Mouse (Mus musculus) MEL (cell line): ENCODE measurements at regions not wholly inside any gene's neighbourhood (a gene's known extent, or its start where the extent isn't known, plus 50 kb on each side); places are given as distances from the start of the nearest gene placed in this dataset.
A peak's percentile ranks its signal among the peaks of the same experiment; 100 is the strongest.

Experiments used
- DNase-seq: peaks from one replicate; pipeline ENCODE4 v3.0.0; 2011; ENCODE audit warnings: low read depth, low spot score
- H3K27ac ChIP-seq: 2 replicates; pipeline ENCODE4 v1.5.1; 2012; ENCODE audit warnings: low read depth, mild to moderate bottlenecking, control low read depth, low read length, moderate library complexity; ENCODE audit not compliant: control insufficient read depth
- H3K27me3 ChIP-seq, 2 experiments: fragments of 150-350 bp in 1 of 2; sonication (generic) in 1 of 2; 2 replicates each; pipeline ENCODE4 v1.6.1; 2012; ENCODE audit warnings: low read length in 2 of 2, mild to moderate bottlenecking in 2 of 2, improper control_type of control experiment in 1 of 2, moderate library complexity in 1 of 2; ENCODE audit not compliant: insufficient read depth in 2 of 2, control insufficient read depth in 1 of 2
- H3K36me3 ChIP-seq, 2 experiments: 2 replicates each; pipeline ENCODE4 v1.6.1; 2012 to 2014; ENCODE audit warnings: low read length in 2 of 2, improper control_type of control experiment in 1 of 2, inconsistent platforms in 1 of 2, mild to moderate bottlenecking in 1 of 2; ENCODE audit not compliant: insufficient read depth in 2 of 2, control insufficient read depth in 1 of 2
- H3K4me1 ChIP-seq, 2 experiments: fragments of 150-350 bp in 1 of 2; sonication (generic) in 1 of 2; 2 replicates each; pipeline ENCODE4 v1.6.1; 2012; ENCODE audit warnings: low read length in 2 of 2, improper control_type of control experiment in 1 of 2, mild to moderate bottlenecking in 1 of 2; ENCODE audit not compliant: insufficient read depth in 2 of 2, control insufficient read depth in 1 of 2
- H3K4me3 ChIP-seq, 2 experiments: fragments of 150-350 bp in 1 of 2; sonication (generic) in 1 of 2; 2 replicates each; pipeline ENCODE4 v1.5.1; 2012; ENCODE audit warnings: low read depth in 2 of 2, low read length in 2 of 2, mild to moderate bottlenecking in 2 of 2, moderate library complexity in 2 of 2, control low read depth in 1 of 2, improper control_type of control experiment in 1 of 2; ENCODE audit not compliant: control insufficient read depth in 1 of 2, insufficient read depth in 1 of 2
- H3K79me2 ChIP-seq: 2 replicates; pipeline ENCODE4 v1.6.1; 2012; ENCODE audit warnings: mild to moderate bottlenecking, low read length, moderate library complexity; ENCODE audit not compliant: control insufficient read depth, poor library complexity, insufficient read depth
- H3K9ac ChIP-seq: 2 replicates; pipeline ENCODE4 v1.6.1; 2012; ENCODE audit warnings: low read depth, mild to moderate bottlenecking, control low read depth, low read length, moderate library complexity; ENCODE audit not compliant: control insufficient read depth, poor library complexity, severe bottlenecking
- H3K9me3 ChIP-seq: fragments of 150-350 bp; sonication (generic); replicated peaks from 2 replicates; pipeline ENCODE4 v1.6.1; 2012; ENCODE audit warnings: mild to moderate bottlenecking, low read length, improper control_type of control experiment, moderate library complexity; ENCODE audit not compliant: insufficient read depth
- BHLHE40 ChIP-seq: IDR thresholded peaks from 2 replicates; pipeline ENCODE4 v1.6.1; 2012; ENCODE audit warnings: low read depth, mild to moderate bottlenecking, inconsistent platforms, low read length, improper control_type of control experiment, borderline replicate concordance
- CHD1 ChIP-seq: IDR thresholded peaks from 2 replicates; pipeline ENCODE4 v1.6.1; 2012; ENCODE audit warnings: low read depth, mild to moderate bottlenecking, inconsistent platforms, low read length, improper control_type of control experiment
- CHD2 ChIP-seq: IDR thresholded peaks from 2 replicates; pipeline ENCODE4 v1.6.1; 2011; ENCODE audit warnings: low read length, improper control_type of control experiment
- CTCF ChIP-seq, 3 experiments: IDR thresholded peaks in 2 of 3; conservative IDR thresholded peaks in 1 of 3; 2 replicates each; pipeline ENCODE4 v1.5.1; 2011 to 2012; ENCODE audit warnings: low read length in 3 of 3, low read depth in 2 of 3, mild to moderate bottlenecking in 2 of 3, improper control_type of control experiment in 1 of 3, inconsistent platforms in 1 of 3, mixed read lengths in 1 of 3, moderate library complexity in 1 of 3; ENCODE audit not compliant: control insufficient read depth in 1 of 3, insufficient read depth in 1 of 3, poor library complexity in 1 of 3, severe bottlenecking in 1 of 3
- E2F4 ChIP-seq: IDR thresholded peaks from 2 replicates; pipeline ENCODE4 v1.6.1; 2011; ENCODE audit warnings: low read depth, low read length, improper control_type of control experiment, borderline replicate concordance
- ELF1 ChIP-seq: IDR thresholded peaks from 2 replicates; pipeline ENCODE4 v1.6.1; 2014; ENCODE audit warnings: low read depth, mild to moderate bottlenecking, inconsistent platforms, low read length, improper control_type of control experiment, moderate library complexity
- EP300 ChIP-seq, 2 experiments: IDR thresholded peaks; 2 replicates each; pipeline ENCODE4 v1.6.1; 2011; ENCODE audit warnings: improper control_type of control experiment in 2 of 2, low read length in 2 of 2, low read depth in 1 of 2, mild to moderate bottlenecking in 1 of 2
- GABPA ChIP-seq: IDR thresholded peaks from 2 replicates; pipeline ENCODE4 v1.6.1; 2012; ENCODE audit warnings: low read depth, mild to moderate bottlenecking, inconsistent platforms, low read length, improper control_type of control experiment, moderate library complexity
- GATA1 ChIP-seq: IDR thresholded peaks from 2 replicates; pipeline ENCODE4 v1.6.1; 2011; ENCODE audit warnings: low read depth, low read length, improper control_type of control experiment
- HCFC1 ChIP-seq: IDR thresholded peaks from 2 replicates; pipeline ENCODE4 v1.6.1; 2012; ENCODE audit warnings: low read depth, mild to moderate bottlenecking, inconsistent platforms, low read length, improper control_type of control experiment, moderate library complexity
- JUND ChIP-seq: IDR thresholded peaks from 2 replicates; pipeline ENCODE4 v1.6.1; 2011; ENCODE audit warnings: low read depth, mild to moderate bottlenecking, improper control_type of control experiment, low read length
- KAT2A ChIP-seq: conservative IDR thresholded peaks from 2 replicates; pipeline ENCODE4 v1.6.1; 2012; ENCODE audit warnings: low read depth, low read length, improper control_type of control experiment, inconsistent platforms
- MAFK ChIP-seq: IDR thresholded peaks from 2 replicates; pipeline ENCODE4 v1.6.1; 2011; ENCODE audit warnings: low read depth, mild to moderate bottlenecking, low read length, improper control_type of control experiment, borderline replicate concordance
- MAZ ChIP-seq: IDR thresholded peaks from 2 replicates; pipeline ENCODE4 v1.6.1; 2012; ENCODE audit warnings: low read depth, mild to moderate bottlenecking, inconsistent platforms, low read length, improper control_type of control experiment
- MYB ChIP-seq: IDR thresholded peaks from 2 replicates; pipeline ENCODE4 v1.6.1; 2011; ENCODE audit warnings: mild to moderate bottlenecking, low read depth, low read length, improper control_type of control experiment
- MYC ChIP-seq: IDR thresholded peaks from 2 replicates; pipeline ENCODE4 v1.6.1; 2011; ENCODE audit warnings: low read depth, mild to moderate bottlenecking, low read length, improper control_type of control experiment, moderate library complexity
- NELFE ChIP-seq: IDR thresholded peaks from 2 replicates; pipeline ENCODE4 v1.6.1; 2011; ENCODE audit warnings: low read depth, low read length, improper control_type of control experiment
- POLR2A ChIP-seq, 2 experiments: IDR thresholded peaks; 2 replicates each; pipeline ENCODE4 v1.6.1; 2011 to 2012; ENCODE audit warnings: low read length in 2 of 2, mild to moderate bottlenecking in 2 of 2, control low read depth in 1 of 2, improper control_type of control experiment in 1 of 2, low read depth in 1 of 2, moderate library complexity in 1 of 2; ENCODE audit not compliant: control insufficient read depth in 1 of 2, insufficient read depth in 1 of 2, poor library complexity in 1 of 2
- POLR2AphosphoS2 ChIP-seq: IDR thresholded peaks from 2 replicates; pipeline ENCODE4 v1.6.1; 2011; ENCODE audit warnings: low read length, improper control_type of control experiment
- POLR2AphosphoS5 ChIP-seq: IDR thresholded peaks from 2 replicates; pipeline ENCODE4 v1.6.1; 2012; ENCODE audit warnings: low read depth, borderline replicate concordance, mild to moderate bottlenecking, inconsistent platforms, low read length, moderate library complexity, mixed read lengths
- RAD21 ChIP-seq: IDR thresholded peaks from 2 replicates; pipeline ENCODE4 v1.6.1; 2011; ENCODE audit warnings: mild to moderate bottlenecking, low read depth, low read length, improper control_type of control experiment
- RCOR1 ChIP-seq: IDR thresholded peaks from 2 replicates; pipeline ENCODE4 v1.6.1; 2012; ENCODE audit warnings: low read depth, mild to moderate bottlenecking, inconsistent platforms, low read length, improper control_type of control experiment
- SIN3A ChIP-seq: IDR thresholded peaks from 2 replicates; pipeline ENCODE4 v1.6.1; 2012; ENCODE audit warnings: low read length, improper control_type of control experiment, inconsistent platforms
- SMC3 ChIP-seq: IDR thresholded peaks from 2 replicates; pipeline ENCODE4 v1.6.1; 2011; ENCODE audit warnings: low read depth, low read length, improper control_type of control experiment
- TAL1 ChIP-seq: IDR thresholded peaks from 2 replicates; pipeline ENCODE4 v1.6.1; 2012; ENCODE audit warnings: mild to moderate bottlenecking, inconsistent platforms, low read length, moderate library complexity, mixed read lengths
- TCF12 ChIP-seq: IDR thresholded peaks from 2 replicates; pipeline ENCODE4 v1.6.1; 2014; ENCODE audit warnings: low read depth, mild to moderate bottlenecking, inconsistent platforms, low read length, improper control_type of control experiment, moderate library complexity
- UBTF ChIP-seq: IDR thresholded peaks from 2 replicates; pipeline ENCODE4 v1.6.1; 2012; ENCODE audit warnings: low read depth, mild to moderate bottlenecking, inconsistent platforms, low read length, improper control_type of control experiment, moderate library complexity, borderline replicate concordance; ENCODE audit not compliant: insufficient read depth
- USF1 ChIP-seq: IDR thresholded peaks from 2 replicates; pipeline ENCODE4 v1.6.1; 2014; ENCODE audit warnings: low read depth, mild to moderate bottlenecking, inconsistent platforms, low read length, improper control_type of control experiment, moderate library complexity
- USF2 ChIP-seq, 2 experiments: IDR thresholded peaks; 2 replicates each; pipeline ENCODE4 v1.6.1; 2011 to 2012; ENCODE audit warnings: improper control_type of control experiment in 2 of 2, low read length in 2 of 2, borderline replicate concordance in 1 of 2, inconsistent platforms in 1 of 2, low read depth in 1 of 2, mild to moderate bottlenecking in 1 of 2; ENCODE audit not compliant: insufficient read depth in 1 of 2
- ZC3H11A ChIP-seq: IDR thresholded peaks from 2 replicates; pipeline ENCODE4 v1.6.1; 2012; ENCODE audit warnings: low read depth, mild to moderate bottlenecking, inconsistent platforms, low read length, improper control_type of control experiment
- ZKSCAN1 ChIP-seq: IDR thresholded peaks from 2 replicates; pipeline ENCODE4 v1.6.1; 2012; ENCODE audit warnings: low read depth, mild to moderate bottlenecking, inconsistent platforms, low read length, improper control_type of control experiment, moderate library complexity
- ZMIZ1 ChIP-seq: IDR thresholded peaks from 2 replicates; pipeline ENCODE4 v1.6.1; 2012; ENCODE audit warnings: low read depth, mild to moderate bottlenecking, inconsistent platforms, low read length, improper control_type of control experiment, moderate library complexity
- ZNF384 ChIP-seq: IDR thresholded peaks from 2 replicates; pipeline ENCODE4 v1.6.1; 2012; ENCODE audit warnings: low read depth, mild to moderate bottlenecking, inconsistent platforms, low read length, improper control_type of control experiment

GRCm38 (mm10) chr7:64012268-64012601 is 73.5 kb upstream of the Klf13 start (continued):
- TF ChIP-seq CTCF (IDR thresholded peaks at IDR 0.05 in 2 of 3, conservative IDR thresholded peaks at IDR 0.05 in 1 of 3; ENCODE audit: control insufficient read depth in 1 of 3, insufficient read depth in 1 of 3, low read depth in 2 of 3, low read length in 3 of 3, poor library complexity in 1 of 3, severe bottlenecking in 1 of 3) (no peak), UBTF (no peak), MYB (no peak), GABPA (no peak)
- TF ChIP-seq, all 39 proteins: peak for 9

- Histone ChIP-seq H3K36me3 (peaks cover 0 to 21% of the 10 kb centered on the region in 2 experiments; a peak in 2 of 4 replicates), H3K9ac (peak overlapping the region; percentile 81), H3K4me1 (peaks cover 23 to 36% of the 10 kb centered on the region in 2 experiments), H3K27me3 (no peaks in the 10 kb centered on the region), H3K9me3 (no peaks in the 10 kb centered on the region), H3K79me2 (no peaks in the 10 kb centered on the region; the same call in 1 of the 2 replicates), H3K27ac (peak overlapping the region; percentile 99), H3K4me3 (peak overlapping the region; percentile 36 to 53)
- DNase-seq: peak; percentile 93
- TF ChIP-seq EP300 (IDR thresholded peaks at IDR 0.05; ENCODE audit: low read depth in 1 of 2, low read length in 2 of 2): peak; percentile 79 to 92
- no peak; the same call in 1 of the 2 replicates for TF ChIP-seq MAFK
- TF ChIP-seq CHD2: no peak
- TF ChIP-seq ZNF384: no peak
- 0 out of 2 replicates have a peak, but pooled peaks have one; percentile 5 for TF ChIP-seq MYB
- peak; percentile 78 for TF ChIP-seq TCF12
- TF ChIP-seq RCOR1: peak; percentile 50; the same call in 1 of the 2 replicates
- TF ChIP-seq ELF1: peak; percentile 37; the same call in 1 of the 2 replicates
- no peak for TF ChIP-seq ZKSCAN1
- TF ChIP-seq ZMIZ1: no peak
- no peak for TF ChIP-seq KAT2A
- TF ChIP-seq USF1: no peak
- TF ChIP-seq GATA1: peak; percentile 83
- peak; percentile 11; the same call in 1 of the 2 replicates for TF ChIP-seq BHLHE40
- TF ChIP-seq POLR2AphosphoS2: no peak
- no peak for TF ChIP-seq SMC3
- TF ChIP-seq CHD1: no peak
- peak; percentile 52; the same call in 1 of the 2 replicates for TF ChIP-seq SIN3A
- TF ChIP-seq TAL1: peak; percentile 84
- no peak for TF ChIP-seq GABPA
- TF ChIP-seq E2F4: no peak
- no peak for TF ChIP-seq RAD21
- TF ChIP-seq MYC: peak; percentile 47; the same call in 1 of the 2 replicates
- TF ChIP-seq NELFE: peak; percentile 41; the same call in 1 of the 2 replicates
- TF ChIP-seq ZC3H11A: no peak
- 0 out of 2 replicates have a peak, but pooled peaks have one; percentile 45 for TF ChIP-seq MAZ
- no peak for TF ChIP-seq USF2 (IDR thresholded peaks at IDR 0.05; ENCODE audit: borderline replicate concordance in 1 of 2, insufficient read depth in 1 of 2, low read depth in 1 of 2, low read length in 2 of 2)
- no peak for TF ChIP-seq JUND
- no peak for TF ChIP-seq POLR2AphosphoS5
- no peak for TF ChIP-seq CTCF (IDR thresholded peaks at IDR 0.05 in 2 of 3, conservative IDR thresholded peaks at IDR 0.05 in 1 of 3; ENCODE audit: control insufficient read depth in 1 of 3, insufficient read depth in 1 of 3, low read depth in 2 of 3, low read length in 3 of 3, poor library complexity in 1 of 3, severe bottlenecking in 1 of 3)
- peak; percentile 23; the same call in 1 of the 2 replicates for TF ChIP-seq HCFC1
- TF ChIP-seq POLR2A (IDR thresholded peaks at IDR 0.05; ENCODE audit: control insufficient read depth in 1 of 2, insufficient read depth in 1 of 2, low read depth in 1 of 2, low read length in 2 of 2, poor library complexity in 1 of 2): peak in 1 of 2 experiments; percentile 51; a peak in 2 of 4 replicates
These were observed 73.0 kb upstream of the Klf13 start for GRCm38 (mm10) chr7:64011563-64012267.
